Mouse (Mus musculus) brain, adult 2 months (tissue): ENCODE measurements around the gene Frmd4b.
A peak's percentile ranks its signal among the peaks of the same experiment; 100 is the strongest.
"Not testable (repeated sequence)": the region's sequence is repeated elsewhere in the genome, so short reads cannot be mapped to it uniquely, and the experiment has no call there.

Experiments
- DNase-seq: peaks from one replicate; pipeline ENCODE4 v3.0.0; 2011; ENCODE audit warnings: low read depth, low spot score

Gene Frmd4b

DNA sequence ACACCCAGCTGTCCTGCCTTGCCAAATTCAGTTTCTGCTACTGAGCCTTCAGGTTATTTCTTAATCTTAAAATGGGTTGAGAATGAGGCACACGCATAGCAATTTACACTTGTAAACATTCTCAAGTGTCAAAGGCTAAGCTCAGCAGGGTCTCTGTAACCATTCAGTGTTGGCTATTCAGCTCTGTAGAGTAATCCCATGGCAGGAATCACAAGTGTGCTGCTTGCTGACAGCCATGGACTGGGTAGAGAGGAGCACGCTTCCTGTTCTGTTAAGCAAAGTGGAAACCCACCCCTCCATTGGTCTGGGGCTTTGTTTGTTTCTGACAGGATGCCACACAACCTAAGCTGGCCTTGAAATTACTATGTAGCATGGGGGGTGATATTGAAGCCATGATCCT, 246.4 kb downstream of the Frmd4b start:
- DNase-seq: no peak

DNA sequence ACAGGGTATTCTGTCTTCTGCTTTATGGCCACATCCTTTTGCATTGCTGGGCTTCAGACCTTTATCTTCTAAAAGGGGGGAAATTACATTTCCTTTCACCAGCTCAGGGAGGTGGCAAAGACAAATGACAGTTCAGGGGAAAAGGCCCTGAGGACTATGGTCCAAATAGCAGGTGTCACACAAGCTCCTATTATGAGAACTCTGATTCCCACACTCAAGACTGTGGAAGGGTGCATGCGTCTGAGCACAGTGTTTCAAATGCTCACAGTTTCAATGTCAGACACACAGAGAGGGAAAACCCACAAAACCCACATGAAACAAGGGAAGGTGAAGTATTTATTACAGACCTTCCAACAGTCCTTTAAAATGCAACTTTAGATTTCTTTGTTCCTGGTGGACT, 246.9 kb downstream of the Frmd4b start:
- DNase-seq: no peak

DNA sequence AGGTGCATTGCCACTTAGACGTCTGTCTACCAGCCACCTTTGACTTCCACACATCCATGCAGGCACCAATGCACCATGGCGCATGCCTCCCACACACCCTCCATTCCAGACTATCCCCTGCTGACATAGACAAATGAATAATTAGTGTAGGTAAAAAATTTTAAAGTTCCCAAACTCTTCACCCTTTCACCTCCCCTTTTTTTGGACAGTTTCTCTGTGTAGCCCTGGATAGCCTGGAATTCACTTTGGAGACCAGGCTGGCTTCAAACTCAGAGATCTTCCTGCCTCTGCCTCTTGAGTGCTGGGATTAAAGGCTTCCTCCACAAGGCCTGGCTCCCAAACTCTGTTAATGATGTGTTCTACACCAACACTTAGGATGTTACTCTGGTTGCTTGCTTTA, 253.5 kb downstream of the Frmd4b start:
- no peak for DNase-seq

DNA sequence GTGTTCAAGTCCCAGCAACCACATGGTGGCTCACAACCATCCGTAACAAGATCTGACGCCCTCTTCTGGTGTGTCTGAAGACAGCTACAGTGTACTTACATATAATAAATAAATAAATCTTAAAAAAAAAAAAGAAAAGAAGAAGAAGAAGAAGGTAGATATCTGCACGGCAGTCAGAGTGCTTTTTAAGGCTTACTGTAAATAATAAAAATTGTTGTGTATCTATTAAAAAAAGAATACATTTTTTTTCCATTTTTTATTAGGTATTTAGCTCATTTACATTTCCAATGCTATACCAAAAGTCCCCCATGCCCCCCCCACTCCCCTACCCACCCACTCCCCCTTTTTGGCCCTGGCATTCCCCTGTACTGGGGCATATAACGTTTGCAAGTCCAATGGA, 259.7 kb downstream of the Frmd4b start:
- DNase-seq: not testable (repeated sequence)

DNA sequence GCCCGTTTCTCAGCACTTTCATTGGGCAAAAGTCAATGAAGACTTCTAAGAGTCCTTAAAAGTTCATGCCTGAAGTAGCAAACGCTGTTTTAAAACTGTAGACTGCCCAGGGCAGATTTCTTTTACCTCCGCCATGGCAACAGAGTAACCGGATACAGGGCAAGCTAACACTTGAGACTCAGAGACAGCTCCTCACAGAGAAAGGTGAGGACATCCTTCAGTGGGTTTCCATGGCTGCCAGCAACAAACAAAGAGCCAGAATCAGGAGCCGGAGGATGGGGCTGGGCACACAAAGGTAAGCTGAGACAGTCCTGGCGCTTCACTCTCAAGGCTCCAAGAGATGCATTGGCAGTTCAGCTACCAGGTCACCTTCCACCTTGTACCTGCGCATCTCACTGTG, 260.7 kb downstream of the Frmd4b start:
- DNase-seq: no peak

DNA sequence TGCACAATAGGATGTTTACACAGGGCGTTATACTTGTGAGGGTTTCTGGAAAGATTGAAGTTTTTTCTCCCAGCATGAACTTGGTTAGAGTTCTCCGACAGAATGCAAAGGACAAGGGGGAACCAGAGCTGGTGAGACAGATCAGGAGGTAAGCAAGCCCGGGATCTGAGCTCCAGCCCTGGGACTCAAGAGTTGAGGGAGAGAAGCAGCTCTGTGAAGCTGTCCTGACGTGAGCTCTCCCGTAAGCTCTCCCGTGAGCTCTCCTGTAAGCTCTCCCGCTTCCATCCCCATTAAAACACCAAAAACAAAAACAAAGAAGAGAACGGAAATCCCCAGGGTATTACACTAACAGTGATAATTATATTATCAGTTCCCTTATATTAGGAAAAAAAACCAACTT, 262.2 kb downstream of the Frmd4b start:
- no peak for DNase-seq

DNA sequence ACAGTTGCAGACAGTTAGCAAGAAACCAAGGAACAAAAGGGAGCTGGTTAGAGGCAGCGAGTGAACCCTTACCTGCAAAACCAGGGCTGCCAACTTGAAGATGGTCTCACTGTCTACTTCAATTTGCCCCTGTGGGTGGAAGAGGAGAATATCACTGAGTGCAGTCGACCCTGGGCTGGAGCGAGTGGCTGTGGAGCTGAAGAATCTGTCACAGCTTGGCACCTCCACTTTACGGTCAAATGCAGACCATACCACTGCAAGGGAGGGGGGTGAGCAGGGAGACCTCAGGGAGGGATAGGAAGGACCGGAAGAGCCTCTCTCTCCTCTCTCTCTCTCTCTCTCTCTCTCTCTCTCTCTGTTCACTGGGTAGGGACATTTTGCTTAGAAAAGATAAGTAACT, 263.4 kb downstream of the Frmd4b start:
- DNase-seq: no peak

DNA sequence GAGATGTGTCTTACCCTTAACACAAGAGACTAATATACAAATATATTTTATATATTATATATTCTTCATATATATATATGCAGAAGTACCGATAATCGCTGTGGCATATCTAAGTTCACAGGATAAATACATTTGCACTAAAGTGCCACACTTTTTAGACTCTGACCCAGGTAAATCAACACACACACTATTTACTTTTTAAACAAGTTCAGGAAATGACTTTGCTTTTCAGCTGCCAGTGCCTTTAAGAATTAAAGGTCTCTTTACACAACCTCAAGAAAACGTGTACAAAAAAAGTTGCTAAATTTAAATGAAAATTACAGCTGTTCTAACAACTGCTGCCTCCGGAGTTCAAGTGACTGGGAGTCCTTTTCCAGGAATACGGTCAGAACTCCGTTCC, 264.0 kb downstream of the Frmd4b start:
- no peak for DNase-seq

DNA sequence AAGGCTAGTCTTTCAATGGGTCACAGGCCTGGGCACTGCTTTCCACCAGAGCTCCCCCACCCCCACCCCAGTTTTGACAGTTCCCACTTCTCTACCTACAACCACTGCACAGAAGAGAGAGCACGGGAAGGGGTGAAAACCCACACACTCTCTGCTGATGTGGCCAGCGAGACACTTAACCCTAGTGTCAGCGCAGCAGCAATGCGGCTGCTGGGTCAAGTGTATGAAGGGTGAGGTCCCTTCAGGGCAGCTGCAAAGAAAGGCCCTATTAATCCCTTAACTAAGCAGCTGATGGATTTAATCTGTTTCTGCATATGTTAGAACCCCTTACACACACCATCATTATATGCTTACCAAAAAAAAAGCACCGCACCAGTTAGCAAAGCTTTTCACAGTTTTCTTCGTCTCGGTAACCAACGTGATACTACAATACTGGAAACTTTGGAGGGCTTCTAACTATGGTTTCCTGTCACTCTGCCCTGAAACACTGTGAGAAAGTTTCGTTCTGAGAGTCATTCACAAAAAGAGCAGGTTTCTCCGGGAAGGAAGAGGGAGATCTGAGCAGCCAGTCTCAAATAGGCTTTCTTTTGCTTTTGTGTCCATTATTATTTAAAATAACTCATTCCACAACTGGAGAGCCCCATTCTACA, 264.7 kb downstream of the Frmd4b start:
- DNase-seq: no peak

DNA sequence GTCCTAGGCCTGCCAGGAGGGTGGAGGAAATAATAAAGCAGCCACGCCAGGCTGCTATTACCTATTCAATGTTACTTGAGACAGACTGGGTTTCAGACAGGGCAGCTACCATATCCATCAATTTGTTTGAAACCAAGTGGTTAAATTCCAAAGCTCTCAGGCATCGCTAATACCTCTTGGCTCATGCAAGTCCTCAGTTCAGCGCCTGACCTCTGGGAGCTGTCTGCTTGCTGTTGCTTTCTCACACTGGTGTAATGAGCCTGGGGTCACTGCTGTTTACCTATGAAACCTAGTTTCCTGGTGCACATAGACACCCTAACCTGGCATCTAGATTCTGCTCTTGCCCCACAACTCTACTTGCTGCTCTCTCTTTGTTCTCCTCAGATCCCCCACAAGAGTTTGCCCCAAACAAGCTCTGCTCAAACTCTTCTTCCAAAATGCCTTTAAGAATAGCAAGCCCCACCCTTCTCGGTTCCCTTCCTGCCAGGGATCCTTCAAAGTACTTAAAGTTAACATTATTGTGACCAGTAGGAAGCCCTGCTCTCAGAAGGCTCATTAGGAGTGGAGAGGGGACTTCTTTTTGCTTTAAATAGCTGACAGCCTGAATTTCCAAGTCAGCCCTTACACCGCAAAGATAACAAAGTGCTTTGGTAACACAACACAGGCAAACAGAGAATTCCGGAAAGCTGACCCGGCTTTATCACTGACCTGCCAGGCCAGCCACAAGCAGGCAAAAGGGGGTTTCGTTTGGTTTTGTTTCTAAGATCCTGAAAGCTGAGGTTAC, 267.8 kb downstream of the Frmd4b start:
- no peak for DNase-seq

DNA sequence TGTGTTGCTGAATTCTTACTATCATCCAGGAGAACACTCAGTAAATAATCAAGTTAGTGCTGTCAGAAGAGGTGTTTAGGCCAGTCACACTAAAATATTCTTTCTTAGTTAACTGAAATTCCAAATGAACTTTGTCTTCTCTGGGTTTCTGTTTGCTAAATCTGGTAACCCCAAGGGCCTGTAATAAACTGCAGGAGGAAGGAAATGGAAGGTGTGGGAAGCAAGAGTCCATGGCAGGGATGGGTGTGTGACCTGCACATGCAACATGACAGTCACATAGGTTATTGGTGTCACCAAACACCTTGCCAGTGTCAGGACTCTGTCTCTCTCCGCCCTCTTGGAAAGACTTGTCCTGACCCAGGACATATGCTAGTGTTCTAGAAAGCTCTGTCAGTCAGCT, 270.4 kb downstream of the Frmd4b start:
- DNase-seq: no peak

DNA sequence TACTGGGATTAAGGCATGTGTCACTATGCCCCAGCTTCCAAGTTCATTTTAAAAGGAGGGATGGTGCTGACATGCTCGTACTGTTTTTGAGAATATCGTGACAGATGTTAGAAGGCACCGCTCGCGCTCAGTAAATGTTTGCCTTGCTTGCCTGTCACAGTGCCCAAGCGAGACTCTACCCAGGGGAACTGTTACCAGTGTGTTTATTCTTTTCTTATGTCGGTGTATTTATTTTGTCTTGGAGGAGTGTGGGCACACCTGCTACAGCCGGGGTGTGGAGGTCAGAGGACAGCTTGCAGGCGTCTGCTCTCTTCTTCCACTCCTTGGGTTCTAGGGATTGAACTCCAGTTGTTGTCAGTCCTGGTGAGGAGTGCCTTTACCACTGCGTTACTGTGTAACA, 270.8 kb downstream of the Frmd4b start:
- DNase-seq: no peak

DNA sequence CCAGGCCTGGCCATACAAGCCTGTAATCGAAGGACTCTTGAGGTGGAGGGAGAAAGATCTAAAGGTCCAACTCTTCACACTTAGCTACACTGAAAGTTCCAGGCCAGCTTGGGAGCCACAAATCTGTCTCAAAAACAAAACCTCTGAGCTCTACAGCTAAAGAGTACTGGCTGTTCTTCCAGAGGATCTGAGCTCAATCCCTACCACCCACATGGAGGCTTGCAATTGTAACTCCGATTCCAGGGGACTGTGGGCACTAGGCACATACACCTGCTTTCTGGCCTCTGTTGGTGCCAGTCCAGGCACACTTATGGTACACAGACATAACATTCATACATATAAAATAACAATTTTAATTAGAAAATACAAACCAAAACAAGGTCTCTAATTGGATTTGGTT, 271.4 kb downstream of the Frmd4b start:
- no peak for DNase-seq

DNA sequence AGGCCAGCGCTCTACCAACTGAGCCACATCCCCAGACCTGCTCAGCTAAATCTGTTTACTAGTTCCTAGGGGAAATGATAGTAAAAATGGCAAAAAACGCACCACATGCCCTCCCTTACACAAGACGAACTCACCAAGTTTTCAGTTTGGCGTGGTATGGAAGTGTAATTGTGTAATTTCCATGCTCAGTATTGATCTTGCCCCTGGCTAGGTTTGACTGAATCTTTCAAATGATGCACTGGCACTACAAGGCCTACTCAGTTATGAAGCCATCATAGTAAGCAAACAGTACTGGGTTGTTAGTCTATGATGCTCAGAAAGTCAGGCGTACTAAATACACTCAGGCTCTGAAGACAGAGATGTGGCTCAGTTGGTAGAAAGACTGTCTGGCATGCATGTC, 275.2 kb downstream of the Frmd4b start:
- no peak for DNase-seq

DNA sequence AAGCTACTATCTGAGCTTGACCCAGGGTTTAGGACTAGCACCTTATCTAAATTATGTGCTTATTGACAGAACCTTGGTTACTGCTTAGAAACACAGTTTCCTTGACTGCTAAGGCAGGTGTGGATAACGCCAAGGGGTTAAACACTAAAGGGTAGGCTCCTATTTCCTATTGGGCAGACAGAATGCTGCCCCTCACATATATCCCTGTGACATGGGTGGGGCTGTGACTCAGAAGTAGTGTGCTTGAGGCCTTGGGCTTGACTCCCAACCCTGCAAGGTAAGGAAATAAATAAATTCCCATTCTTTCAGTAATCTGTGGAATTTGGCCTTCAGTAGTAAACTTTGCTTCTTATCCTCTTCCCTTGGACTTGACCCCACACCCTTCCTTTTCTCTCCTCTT, 275.7 kb downstream of the Frmd4b start:
- no peak for DNase-seq

DNA sequence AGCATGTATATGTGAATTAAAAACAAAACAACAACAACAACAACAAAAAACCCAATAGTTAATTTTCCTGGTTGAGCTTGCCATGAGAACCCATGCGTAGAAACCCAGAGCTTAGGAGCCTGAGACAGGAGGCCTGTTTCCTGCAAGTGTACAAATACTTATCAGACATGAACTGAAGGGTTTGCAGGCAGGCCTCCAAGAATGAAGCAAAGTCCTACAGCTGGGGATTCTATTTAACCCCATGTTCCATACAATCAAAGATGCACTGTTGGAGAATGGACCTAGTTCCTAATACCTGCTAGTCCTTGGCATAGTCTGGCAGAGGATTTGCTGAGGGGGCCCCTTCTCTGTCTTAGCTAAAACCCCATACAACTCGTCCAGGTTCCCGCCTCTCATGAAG, 276.2 kb downstream of the Frmd4b start:
- DNase-seq: no peak

DNA sequence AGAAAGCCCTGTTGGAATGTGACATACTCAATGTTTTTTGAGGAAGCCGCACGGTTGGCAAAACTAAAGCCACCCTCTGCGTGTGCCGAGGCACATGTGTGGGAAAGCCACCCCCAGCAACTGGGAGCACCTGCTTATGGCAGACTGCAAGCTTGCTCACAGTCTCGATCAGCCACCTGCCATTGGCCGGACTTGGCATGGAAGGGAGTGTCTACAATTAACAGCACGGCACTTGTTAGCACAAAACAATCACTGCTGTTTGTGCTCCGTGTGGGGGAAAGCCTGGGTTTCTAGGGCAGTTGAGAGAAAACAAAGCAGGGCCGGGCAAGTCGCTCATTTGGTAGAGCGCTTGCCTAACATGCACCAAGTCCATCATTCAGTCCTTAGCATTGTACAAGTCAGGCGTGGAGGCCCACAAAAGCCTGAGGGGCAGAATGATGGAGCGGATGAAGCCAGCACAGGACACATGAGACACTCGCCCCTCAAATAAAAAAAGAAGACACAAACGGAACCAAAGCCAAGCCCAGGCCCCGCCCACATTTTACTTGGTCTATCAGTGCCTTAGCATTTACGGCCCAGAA, 277.0 kb downstream of the Frmd4b start:
- DNase-seq: peak; percentile 93

DNA sequence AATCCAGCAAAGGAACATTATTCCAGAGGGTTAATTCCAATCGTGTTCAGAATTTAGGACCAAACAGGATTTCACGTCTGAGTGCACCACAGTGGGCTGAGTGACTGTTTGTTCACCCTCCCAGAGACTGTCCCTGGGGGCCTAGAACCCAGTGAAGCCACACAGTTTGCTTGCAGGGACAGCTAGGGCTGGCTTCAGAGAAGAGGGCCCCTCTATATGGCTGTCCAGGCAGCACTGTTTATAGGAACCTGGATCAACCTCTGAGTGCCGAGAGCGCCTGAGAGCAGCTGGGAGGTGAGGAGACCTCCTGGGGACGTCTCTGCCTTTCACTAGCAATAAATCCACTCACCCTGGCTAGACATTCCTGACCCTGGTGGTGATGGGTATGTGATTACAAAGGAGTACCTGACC, 278.1 kb downstream of the Frmd4b start:
- no peak for DNase-seq

DNA sequence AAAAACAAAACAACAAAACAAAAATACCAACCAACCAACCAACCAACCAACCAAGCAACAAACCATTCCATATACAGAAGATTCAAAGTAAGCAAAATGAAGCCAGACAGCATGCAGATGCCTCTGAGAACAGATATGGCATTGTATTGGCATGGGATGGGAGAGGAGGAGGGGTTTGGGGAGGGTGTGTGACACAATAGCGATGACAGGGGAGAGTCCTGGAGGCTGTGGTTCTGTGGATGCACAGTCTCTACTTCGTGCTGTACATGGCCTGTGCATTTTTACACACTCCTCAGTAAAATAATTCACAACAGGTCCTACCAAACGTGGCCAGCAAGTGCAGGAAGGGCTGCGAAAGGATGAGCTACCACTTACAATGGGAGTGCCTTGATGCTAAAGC, 278.5 kb downstream of the Frmd4b start:
- DNase-seq: peak; percentile 83

DNA sequence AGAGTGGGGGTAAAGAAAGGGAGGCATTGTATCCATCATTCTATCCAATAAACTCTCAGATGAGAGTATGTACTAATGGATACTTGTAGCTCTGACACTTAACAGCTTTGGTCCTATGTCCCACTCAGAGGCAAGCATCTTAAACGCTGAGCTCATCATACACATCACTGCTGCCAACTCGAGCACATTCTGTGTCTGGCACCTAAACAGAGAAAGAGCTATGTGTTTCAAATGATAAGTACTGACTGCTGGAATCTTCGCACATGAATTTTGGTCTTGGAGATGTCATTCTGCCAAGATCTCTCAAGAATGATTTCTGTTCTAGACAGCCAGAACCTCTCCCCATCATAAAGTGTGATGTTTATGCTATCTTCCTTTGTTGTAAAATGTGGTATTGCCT, 284.0 kb downstream of the Frmd4b start:
- DNase-seq: peak; percentile 63

DNA sequence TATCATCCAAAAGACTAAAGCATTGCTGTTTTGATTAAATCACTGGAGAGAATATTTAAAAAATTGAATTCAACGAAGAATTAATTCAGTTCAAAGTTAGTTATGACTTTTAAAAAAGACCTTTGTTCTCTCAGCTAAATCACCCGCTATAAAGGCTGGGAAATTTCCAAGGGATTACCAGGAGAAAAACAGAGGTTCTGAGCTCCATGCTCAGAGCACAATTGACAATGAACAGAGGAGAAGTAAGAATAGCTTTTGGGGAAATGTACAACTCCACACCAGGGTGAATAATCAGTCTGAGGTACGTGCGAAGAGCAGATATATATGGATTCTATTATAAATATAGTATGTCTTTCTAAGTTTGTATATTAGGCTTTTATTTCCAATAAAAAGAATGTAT, 293.4 kb downstream of the Frmd4b start:
- DNase-seq: peak; percentile 75

DNA sequence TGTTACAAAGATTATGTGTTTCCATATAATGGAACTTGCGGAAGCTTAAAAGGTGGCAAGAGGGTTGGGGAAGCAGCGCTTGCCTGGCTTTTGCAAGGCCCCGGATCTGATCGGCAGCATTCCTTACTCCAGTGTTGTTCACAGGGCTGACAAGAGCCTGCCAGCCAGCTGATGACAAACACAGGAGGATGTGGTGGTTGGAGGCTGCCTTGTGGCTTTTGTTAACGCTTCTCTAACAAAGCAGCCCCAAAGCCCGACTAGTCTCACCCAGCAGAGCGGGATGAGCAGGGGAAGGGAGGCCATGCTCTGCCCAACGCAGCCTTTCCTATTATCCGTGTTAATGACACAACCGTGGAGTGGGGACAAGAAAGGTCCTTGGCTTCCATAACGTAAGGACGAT, 295.2 kb downstream of the Frmd4b start:
- no peak for DNase-seq

DNA sequence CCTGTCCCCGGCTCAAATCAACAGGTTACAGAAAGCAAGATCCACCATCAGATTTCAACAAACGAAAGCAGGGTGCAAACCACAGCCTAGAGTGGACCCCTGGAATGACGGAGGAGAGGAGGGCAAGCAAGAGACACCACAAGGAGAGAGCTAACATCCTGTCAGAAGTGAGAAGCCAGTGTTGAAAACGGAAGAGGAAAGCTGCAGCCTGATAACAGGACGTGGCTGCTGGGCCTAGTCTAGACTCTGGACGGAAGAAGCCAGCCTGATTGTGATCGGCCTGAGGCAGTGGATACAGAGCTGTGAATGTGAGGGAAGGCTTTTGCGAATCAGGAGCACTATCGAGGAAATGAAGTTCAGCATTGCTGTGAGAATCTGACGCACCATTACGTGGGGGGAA, 296.2 kb downstream of the Frmd4b start:
- no peak for DNase-seq
